Mouse (Mus musculus) common myeloid progenitor, adult 5-6 weeks (primary cell): Measurements from ENCODE around the gene Trmt2a. TPM values are rescaled to one million over a fixed set of nuclear protein-coding genes. Genes with fewer than 3 reads are reported as not detected.

ENCODE experiments used
- ATAC-seq: replicated peaks from 2 replicates; pipeline ENCODE4 v1.8.0; 2016; ENCODE audit warnings: low read depth, mild to moderate bottlenecking, moderate TSS enrichment, inconsistent platforms; ENCODE audit not compliant: poor library complexity, severe bottlenecking
- total RNA-seq: library from RNA; stranded (forward); fragments of 200-1000, 187-1606 nt; gene quantifications from 2 replicates; pipeline ENCODE4 v1.2.3, GENCODE M21; 2017

Trmt2a gene
- total RNA-seq: 86.6 and 110 TPM in 2 replicates

GRCm38 (mm10) chr16:18248433-18249363 lies at the start of gene Trmt2a, which contains the start of gene Ranbp1:
TSS of gene Trmt2a (plus strand) at chr16:18248679.
TSS of gene Ranbp1 (minus strand) at chr16:18248732.
- ATAC-seq: peak; percentile 79

DNA sequence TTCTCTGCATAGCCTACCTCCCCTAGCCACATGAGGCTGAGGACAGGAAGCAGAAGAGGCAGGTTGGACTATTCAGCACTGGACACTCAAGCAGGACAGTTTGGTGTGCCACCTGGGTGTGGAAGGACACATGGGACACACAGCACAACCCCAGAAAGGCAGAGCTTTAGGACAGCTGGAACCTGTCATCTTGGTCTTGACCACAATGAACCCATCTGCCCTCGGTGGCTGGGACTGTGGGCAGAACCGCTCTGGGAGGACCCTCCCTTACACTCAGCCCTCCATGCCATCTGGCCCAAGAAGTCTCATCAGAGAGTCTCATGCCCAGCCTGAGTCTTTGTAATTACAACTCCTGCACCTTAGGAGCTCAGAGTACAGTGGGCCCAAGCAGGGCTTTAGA lies 48.4 kb upstream of the Trmt2a start:
- ATAC-seq: no peak

DNA sequence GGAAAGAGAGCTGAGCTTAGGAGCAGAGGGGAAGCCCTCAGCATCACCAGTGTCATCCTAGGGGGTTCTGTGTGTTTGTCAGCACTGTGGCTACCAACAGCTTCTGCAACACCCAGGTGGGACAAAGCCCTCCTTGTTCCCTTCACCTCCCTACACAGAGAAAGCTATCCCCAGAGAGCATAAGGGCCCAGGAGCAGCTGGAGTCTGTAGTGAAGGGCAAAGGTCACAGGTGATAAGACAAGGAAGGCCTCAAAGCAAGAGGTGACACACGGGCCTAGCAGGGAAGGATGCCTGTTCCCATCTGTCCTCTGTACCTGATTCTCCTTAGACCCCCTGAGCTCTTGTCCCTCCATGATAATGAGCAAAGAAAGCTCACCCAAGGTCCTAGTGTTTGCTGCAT lies 46.9 kb upstream of the Trmt2a start:
- ATAC-seq: no peak

GRCm38 (mm10) chr16:18202061-18202460 lies 46.4 kb upstream of the Trmt2a start:
- peak; percentile 65 for ATAC-seq

GRCm38 (mm10) chr16:18203430-18204091 lies 44.9 kb upstream of the Trmt2a start:
- ATAC-seq: no peak

DNA sequence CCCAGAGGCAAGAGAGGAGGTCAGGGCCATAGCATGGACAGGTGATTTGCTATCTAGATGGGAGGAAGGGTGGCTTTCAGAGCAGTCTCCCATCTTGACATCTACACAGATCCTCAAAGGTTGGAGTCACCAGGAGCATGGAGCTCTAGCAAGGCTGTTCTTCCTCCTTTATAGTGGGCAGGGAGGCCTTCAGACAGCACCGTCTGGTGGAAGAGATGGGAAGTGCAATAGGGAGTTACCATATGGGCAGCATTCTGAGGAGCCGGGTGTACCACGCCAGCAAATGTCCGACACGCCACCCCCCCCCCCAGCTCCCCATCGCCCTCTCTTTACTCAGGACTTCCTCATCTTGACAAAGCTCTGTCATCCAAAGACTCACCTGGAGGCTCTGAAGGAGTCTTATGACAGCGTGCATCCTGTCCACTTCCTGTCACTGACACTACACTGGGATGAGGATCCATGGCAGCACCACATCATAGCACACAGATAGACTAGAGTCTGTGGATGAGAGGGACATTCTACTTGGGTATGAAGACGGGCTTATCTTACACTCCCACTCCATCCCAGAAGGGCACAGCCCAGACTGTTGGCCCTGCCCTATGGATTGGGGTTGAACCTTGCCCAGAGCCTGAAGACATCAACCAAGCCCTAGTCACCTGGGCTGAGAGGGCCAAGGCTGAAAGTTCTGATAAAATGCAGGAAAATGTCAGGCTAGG lies 37.6 kb upstream of the Trmt2a start:
- ATAC-seq: peak; percentile 66

DNA sequence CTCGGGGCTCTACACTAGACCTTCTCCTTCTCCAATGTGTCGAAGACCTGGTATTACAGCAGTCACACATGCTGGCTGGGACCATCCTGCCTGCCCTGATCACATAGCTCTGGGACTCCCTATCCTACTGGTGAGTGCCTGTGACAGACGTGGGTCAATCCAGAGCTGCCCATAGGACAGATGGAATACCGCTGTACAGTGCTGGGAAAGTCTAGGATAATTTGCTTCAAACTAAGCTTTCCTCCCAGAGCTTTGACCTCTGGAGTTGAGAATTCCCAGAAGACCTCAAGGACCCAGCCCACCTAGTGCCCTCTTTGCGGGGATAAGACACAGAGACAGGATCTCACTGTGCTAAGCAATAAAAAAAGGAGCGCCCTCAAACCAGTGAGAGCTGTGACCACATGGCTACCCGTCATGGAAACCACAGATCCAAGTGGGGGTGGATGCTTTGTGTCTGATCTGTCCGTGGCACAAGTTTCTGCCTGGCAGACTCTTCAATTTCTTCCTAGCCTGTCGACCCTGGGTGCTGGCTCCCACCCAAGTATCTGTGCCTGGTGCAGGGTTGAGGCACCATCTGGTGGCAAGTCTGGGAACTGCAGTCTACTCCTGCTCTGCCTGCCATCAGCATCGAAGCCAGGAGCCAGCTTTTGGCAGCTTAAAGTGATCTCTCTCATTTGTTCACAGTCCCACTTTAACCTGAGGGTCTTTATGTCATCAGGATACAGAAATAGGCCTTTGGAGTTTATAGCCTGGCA lies 36.9 kb upstream of the Trmt2a start:
- ATAC-seq: peak; percentile 75

- ATAC-seq: no peak
Measured at GRCm38 (mm10) chr16:18213689-18214088, 34.8 kb upstream of the Trmt2a start.

DNA sequence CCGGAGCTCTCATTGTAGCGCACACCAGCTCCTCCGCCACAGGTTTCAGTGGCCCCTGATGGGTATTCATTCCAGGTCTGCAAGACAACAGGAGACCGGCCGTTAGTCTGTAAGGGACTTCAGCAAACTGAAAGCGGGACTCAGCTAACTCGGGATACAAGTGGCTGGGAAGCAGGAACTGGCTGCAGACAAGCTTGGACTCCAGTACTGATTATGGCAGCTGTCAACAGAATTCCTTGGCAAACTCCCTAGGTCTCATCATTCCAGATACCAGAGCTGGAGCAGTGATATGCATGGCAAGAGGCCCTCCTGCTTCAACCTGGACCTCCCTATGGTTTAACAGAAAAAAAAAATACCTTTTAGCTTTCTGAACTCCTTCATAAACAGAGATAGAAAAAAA lies 33.6 kb upstream of the Trmt2a start:
- ATAC-seq: no peak

- ATAC-seq: no peak
Measured at GRCm38 (mm10) chr16:18217579-18217978, 30.9 kb upstream of the Trmt2a start, which contains the start of gene Ccdc188. TSS of gene Ccdc188 (plus strand) at chr16:18217879.

GRCm38 (mm10) chr16:18218580-18218996 lies 29.9 kb upstream of the Trmt2a start:
- no peak for ATAC-seq

DNA sequence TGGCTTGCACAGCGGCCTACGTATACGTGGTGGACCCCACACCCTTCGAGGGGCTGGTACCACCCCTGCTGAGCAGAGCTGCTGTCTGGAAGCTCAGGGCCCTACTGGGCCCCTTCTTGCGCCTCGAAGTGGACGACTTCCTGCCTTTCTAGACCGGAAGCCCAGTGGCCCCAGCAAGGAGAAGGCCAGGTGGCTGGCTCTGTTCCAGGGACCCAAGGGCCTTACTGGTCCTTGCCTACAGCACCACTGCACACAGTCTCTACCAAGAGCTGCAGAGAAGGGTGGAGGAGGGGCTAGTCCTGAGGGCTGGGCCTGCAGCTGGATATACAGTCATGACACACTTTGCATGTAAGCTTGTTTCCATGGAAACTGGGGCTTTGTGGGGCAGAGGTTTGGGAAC lies 28.5 kb upstream of the Trmt2a start:
- peak; percentile 55 for ATAC-seq

DNA sequence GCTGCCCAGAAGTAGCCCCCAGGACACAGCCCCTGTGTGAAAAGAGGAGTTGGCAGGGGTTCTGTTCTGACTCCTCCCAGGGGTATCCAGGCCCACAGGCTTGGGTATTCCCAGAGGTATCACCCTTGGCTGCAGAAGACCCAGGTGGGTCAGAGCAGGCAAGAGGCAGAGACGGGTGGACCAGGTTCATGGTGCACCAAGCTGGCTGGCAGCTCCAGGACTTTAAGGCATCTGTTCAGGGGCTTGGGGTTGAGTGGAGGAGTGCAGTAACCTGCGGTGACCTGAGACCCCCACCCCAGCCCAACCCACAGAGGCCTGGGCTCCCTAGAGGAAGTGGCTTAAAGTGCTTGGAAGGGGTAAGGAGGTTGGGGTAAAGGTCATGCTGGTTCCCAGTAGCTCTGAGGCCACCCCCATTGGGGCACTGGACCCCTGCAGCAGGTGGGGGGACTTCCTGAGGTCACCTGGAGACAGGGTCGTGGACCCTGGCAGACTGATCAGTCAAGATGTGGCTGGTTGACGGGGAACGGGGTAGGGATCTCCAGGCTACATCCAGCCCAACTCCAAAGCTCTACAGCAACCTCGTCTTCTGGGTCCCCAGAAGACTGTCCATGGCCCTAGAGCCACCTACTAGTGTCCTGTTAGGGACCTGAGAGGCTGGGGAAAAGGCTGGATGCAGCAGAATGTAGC lies 27.5 kb upstream of the Trmt2a start:
- ATAC-seq: no peak

GRCm38 (mm10) chr16:18221543-18221898 lies 27.0 kb upstream of the Trmt2a start:
- no peak for ATAC-seq

- no peak for ATAC-seq
Measured at GRCm38 (mm10) chr16:18222188-18222587, 26.3 kb upstream of the Trmt2a start.

GRCm38 (mm10) chr16:18227187-18227586 lies 21.3 kb upstream of the Trmt2a start:
- no peak for ATAC-seq

DNA sequence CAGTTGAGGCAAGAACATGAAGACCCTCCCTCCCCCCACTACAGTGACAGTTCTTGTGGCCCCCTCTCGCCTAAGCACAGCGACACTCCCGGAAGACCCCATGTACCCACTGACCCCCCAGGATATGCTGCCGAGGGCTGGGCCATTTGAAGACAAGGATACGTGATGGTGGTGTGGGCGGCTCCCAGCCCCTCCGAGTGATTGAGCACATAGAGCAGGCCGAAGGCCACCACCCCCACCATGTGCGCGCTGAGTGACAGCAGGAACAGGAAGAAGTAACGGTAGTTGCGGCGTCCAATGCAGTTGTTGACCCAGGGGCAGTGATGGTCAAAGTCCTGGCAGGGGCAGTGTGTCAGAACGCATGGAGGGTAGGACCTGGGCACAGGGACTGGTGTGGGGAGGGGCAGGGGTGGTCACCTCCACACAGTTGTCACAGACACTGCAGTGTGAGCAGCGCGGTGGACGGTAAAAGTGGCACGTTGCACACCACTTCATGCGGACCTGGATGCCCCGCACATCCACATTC lies 20.5 kb upstream of the Trmt2a start:
- no peak for ATAC-seq

DNA sequence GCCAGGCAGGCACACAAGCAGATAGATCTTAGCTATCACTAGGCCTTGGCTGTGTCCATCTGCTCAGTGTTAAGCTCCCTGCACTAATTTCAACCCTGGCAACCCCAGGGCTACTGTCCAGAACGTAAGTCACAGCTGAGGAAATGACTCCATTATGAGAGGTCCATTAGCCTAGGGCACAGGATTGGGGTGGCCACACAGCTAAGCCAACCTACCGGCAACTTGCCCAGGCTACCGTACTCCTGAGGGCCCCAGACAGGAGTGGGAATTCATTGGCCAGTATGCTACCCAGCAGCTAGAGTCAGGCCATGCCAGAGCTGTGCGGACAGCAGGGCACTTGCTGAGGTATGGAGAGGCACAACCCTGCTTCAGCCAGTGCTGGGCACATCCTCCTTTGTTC lies 19.6 kb upstream of the Trmt2a start:
- no peak for ATAC-seq

DNA sequence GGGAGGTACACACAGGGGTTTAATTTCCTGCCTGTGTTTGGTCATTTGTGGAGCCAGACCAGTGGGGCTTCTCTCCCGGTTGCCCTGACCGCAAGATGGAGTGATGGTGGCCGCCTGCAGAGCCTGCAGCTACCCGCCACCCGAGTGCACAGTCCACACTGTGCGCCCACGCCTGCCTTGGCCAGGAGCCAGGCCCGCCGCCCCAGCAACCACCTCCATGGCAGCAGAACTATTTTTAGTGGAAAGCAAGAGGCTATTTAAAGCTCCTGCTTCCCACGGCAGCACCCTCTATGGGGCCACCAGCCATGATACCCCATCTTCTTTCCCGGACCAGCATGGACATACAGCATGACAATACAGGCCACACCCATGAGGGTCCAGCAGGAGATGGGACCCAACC lies 18.9 kb upstream of the Trmt2a start:
- ATAC-seq: peak; percentile 15; the same call in 1 of the 2 replicates
